Mouse (Mus musculus) erythroblast, embryonic 14.5 days (primary cell): Measurements from ENCODE around the gene Bub1. TPM values are rescaled to one million over a fixed set of nuclear protein-coding genes. Genes with fewer than 3 reads are reported as not detected.

Source experiments
- H3K27me3 ChIP-seq: 2 replicates; pipeline ENCODE4 v1.6.1; 2012; ENCODE audit warnings: inconsistent platforms; ENCODE audit not compliant: control insufficient read depth
- H3K36me3 ChIP-seq: 2 replicates; pipeline ENCODE4 v1.6.1; 2012; ENCODE audit warnings: mild to moderate bottlenecking, inconsistent platforms; ENCODE audit not compliant: control insufficient read depth
- H3K4me1 ChIP-seq: 2 replicates; pipeline ENCODE4 v1.6.1; 2012; ENCODE audit warnings: inconsistent platforms; ENCODE audit not compliant: control insufficient read depth
- H3K4me3 ChIP-seq: replicated peaks from 2 replicates; pipeline ENCODE3; 2012; ENCODE audit warnings: moderate library complexity, mild to moderate bottlenecking, inconsistent platforms
- H3K9me3 ChIP-seq: 2 replicates; pipeline ENCODE4 v1.6.1; 2012; ENCODE audit warnings: low read length, inconsistent platforms, mixed read lengths; ENCODE audit not compliant: control insufficient read depth
- GATA1 ChIP-seq: IDR thresholded peaks from 2 replicates; pipeline ENCODE4 v1.6.1; 2012; ENCODE audit warnings: low read length, inconsistent platforms, mixed read lengths
- TAL1 ChIP-seq: IDR thresholded peaks from 3 replicates; pipeline ENCODE4 v1.6.1; 2012; ENCODE audit warnings: low read length, inconsistent platforms, mixed read lengths
- polyA plus RNA-seq: library from polyadenylated mRNA; stranded (reverse); fragments of >175 nt; gene quantifications from 2 replicates; pipeline ENCODE4 v1.2.3, GENCODE M21; 2012

Bub1 gene
- polyA plus RNA-seq, 1 experiment = 1.6 TPM

DNA sequence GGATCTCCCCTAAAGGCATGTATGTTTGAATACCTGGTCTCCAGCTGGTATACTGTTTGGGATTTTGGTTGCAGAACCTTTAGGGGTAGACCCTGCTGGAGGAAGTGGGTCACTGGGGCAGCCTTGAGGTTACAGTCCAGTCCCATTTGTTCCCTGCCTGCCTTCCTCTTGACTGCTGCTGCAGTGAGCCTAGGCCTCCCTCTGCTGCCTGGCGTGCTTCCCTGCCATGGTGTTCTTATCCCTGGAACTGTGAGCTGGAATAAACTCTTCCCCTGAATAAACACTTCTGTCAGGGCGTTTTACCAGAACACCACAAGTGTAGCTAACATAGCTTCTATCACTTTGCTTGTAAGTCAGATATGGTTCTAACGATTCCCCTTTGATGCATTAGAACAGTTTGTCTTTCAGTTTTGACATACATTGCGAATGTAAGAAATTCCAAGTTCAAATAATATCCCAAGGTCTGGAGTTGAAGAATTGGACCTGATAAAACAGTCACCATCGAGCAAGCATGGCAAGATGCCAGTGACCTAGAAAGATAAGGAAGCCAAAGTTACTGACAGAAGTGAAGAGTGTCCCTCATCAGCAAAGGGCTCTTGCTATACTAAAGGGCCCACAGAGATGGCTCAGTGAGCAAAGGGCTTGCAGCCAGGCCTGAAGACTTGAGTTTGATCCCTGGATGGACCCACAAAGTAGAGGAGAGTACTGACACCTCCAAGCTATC is 72.3 kb downstream of the Bub1 start:
- no peaks in the 10 kb centered on the region for H3K9me3 ChIP-seq
- peaks cover 25% of the 10 kb centered on the region for H3K36me3 ChIP-seq
- no peak overlapping the region for H3K4me3 ChIP-seq
- TF ChIP-seq TAL1 (no peak), GATA1 (no peak)
- peaks cover 3% of the 10 kb centered on the region for H3K4me1 ChIP-seq
- H3K27me3 ChIP-seq = no peaks in the 10 kb centered on the region

DNA sequence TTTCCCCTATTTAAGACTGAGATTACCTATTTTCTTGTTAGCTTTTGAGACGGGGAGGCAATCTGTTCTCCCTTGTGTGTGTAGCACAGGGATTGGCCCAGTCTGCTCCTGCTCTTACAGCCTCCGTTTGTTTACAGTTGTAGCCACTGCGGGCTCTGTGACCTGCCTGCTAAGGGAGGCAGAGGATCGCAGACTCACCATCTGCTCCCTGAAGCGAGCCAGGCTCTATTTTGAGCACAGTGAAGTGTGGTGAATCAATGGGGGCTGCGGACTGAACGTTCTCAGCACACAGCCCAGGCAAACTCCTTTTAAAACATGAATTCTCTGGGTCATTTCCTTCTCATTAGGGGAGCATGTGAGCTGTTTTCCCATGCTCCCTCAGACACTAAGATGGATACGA is 74.5 kb downstream of the Bub1 start:
- no peak overlapping the region for H3K4me3 ChIP-seq
- H3K9me3 ChIP-seq = no peaks in the 10 kb centered on the region
- peaks cover 22% of the 10 kb centered on the region for H3K36me3 ChIP-seq
- TF ChIP-seq GATA1 (no peak), TAL1 (no peak)
- no peaks in the 10 kb centered on the region for H3K27me3 ChIP-seq
- H3K4me1 ChIP-seq = peaks cover 3% of the 10 kb centered on the region

DNA sequence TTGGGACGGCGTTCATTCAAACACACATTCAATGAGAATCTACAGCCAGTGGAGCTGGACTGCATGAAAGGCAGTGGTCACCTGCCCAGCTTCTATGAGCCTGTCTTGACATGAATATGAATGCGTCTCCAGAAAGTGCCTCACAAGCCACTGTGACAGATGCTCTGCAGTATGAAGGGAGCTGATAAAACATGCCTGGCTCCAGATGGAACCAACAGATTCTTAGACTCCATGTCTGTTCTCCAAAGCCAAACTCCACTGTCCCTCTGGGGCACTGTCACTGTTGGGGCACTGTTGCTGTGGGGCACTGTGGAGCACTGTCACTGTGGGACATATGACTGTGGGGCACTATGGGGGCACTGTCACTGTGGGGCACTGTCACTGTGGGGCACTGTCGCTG is 77.6 kb downstream of the Bub1 start:
- Histone ChIP-seq H3K9me3 (no peaks in the 10 kb centered on the region), H3K4me1 (no peaks in the 10 kb centered on the region; the same call in 1 of the 2 replicates), H3K36me3 (peaks cover 2% of the 10 kb centered on the region), H3K27me3 (no peaks in the 10 kb centered on the region; the same call in 1 of the 2 replicates), H3K4me3 (no peak overlapping the region)
- no peak for TF ChIP-seq GATA1
- no peak for TF ChIP-seq TAL1

DNA sequence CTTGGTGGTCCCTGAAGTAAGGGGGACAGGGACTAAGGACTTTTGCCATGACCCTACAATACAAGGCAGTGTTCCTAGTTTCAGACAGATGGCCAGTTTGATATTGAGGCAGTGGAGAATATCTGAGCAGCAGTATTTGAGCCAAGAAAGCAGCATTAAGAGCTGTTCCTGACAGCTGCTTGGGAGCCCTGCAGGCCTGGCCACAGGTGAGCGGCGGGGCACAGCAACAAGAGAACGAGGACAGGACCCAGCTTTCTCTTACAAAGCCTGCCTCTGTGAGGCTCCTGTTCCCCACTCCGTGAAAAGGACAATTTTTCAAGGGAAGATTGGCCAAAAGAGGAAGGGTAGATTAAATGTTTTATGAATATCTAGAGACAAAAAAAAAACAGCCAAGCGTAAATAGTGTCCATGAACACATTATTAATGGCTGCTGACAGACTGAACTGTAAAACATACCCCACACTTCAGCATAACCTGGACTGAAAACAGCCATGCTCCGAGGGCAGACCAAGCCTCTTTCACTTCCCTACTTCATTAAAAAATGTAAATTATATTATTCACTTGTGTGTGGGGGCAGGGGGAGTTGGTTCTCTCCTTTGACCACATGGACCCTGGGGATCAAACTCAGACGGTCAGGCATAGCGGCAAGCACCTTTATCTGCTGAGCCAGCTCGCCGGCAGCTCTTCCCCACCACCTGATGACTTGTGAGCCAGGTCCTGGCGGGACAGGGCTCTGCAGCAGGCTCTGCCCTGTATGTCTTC is 79.6 kb downstream of the Bub1 start:
- Histone ChIP-seq H3K4me3 (no peak overlapping the region), H3K36me3 (no peaks in the 10 kb centered on the region), H3K4me1 (no peaks in the 10 kb centered on the region), H3K9me3 (no peaks in the 10 kb centered on the region), H3K27me3 (no peaks in the 10 kb centered on the region; the same call in 1 of the 2 replicates)
- no peak for TF ChIP-seq GATA1
- no peak for TF ChIP-seq TAL1

Other genes starting within 250 kb of the Bub1 start
- not detected in 2 replicates for gene Zfp661, start 244.8 kb downstream of the Bub1 start, polyA plus RNA-seq
- 11.3 and 14.5 TPM in 2 replicates for gene Mrps5, start 244.6 kb downstream of the Bub1 start, polyA plus RNA-seq
- gene Mal, start 175.2 kb downstream of the Bub1 start, polyA plus RNA-seq = not detected in 2 replicates
- gene Mall, start 101.9 kb downstream of the Bub1 start, polyA plus RNA-seq = not detected in 2 replicates
- gene Nphp1, start 43.0 kb downstream of the Bub1 start, polyA plus RNA-seq = 0.31 and 0.55 TPM in 2 replicates
- 4.0 TPM in 2 replicates for gene Mtln, start 39.4 kb downstream of the Bub1 start, polyA plus RNA-seq
- not detected in 2 replicates for gene Acoxl, start 7.0 kb upstream of the Bub1 start, polyA plus RNA-seq